Mouse (Mus musculus): ENCODE data around the gene Ly6g6f. TPM values are rescaled to one million over a fixed set of nuclear protein-coding genes. Genes with fewer than 3 reads are reported as not detected.

The Ly6g6f gene
- polyA plus RNA-seq, 1 experiment: 3.8 TPM

DNA sequence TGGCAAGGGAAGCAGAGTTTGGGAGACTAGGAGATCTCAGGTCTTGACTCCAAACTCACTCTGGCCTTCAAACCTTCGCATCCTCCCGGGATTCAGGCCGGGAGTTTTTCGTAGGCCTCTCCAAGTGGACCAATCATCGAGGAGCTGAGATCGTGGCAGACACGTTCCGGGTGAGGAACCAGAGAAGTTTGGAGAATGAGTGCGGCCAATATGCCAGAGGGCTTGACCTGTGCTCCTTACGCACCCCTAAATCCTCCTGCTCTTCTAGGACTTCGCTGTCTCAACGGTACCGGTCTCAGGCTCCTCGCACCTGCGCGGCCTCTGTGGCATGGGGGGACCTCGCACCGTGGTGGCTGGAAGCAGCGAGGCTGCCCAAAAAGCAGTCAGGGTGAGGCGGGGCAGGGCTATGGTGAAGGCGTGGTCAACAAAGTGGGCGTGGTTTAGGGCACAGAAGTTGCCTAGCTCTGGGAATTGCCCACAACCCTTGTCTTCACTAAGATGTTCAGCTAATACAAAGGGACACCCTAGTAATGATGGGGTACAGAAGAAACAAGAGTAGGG lies 24.6 kb downstream of the Ly6g6f start:
- no peak overlapping the region for H3K4me3 ChIP-seq (ENCODE audit: low read depth, low read length)
- TF ChIP-seq CTCF (IDR thresholded peaks at IDR 0.05; ENCODE audit: extremely low read depth, insufficient read length, insufficient replicate concordance, low read depth, low read length) (no peak), POLR2A (IDR thresholded peaks at IDR 0.05; ENCODE audit: low read depth, low read length) (no peak)
- H3K36me3 ChIP-seq (ENCODE audit: control insufficient read depth, insufficient read depth, low read length): peaks cover 22% of the 10 kb centered on the region
- WGBS: 71% methylated on average over 22 of the region's 22 CpGs
- no peaks in the 10 kb centered on the region; the same call in 1 of the 2 replicates for H3K27me3 ChIP-seq (ENCODE audit: control insufficient read depth, insufficient read depth, low read length)
- H3K4me1 ChIP-seq (ENCODE audit: control insufficient read depth, insufficient read depth, insufficient read length, low read length): peaks cover 36% of the 10 kb centered on the region
- H3K27ac ChIP-seq (ENCODE audit: insufficient read depth, low read depth, low read length): no peak overlapping the region

DNA sequence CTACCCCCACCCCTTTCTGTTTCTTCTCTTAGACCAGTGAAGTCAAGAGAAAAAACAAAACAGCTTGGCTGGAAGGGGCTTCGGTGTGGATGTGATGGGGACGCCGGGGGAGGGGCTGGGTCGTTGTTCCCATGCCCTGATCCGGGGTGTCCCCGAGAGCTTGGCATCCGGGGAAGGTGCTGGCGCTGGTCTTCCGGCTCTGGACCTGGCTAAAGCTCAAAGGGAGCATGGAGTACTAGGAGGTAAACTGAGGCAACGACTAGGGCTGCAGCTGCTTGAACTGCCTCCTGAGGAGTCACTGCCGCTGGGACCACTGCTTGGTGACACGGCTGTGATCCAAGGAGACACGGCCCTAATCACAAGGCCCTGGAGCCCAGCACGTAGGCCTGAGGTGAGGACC lies 25.3 kb downstream of the Ly6g6f start:
- WGBS: 38% methylated on average over 14 of the region's 14 CpGs
- H3K4me1 ChIP-seq (ENCODE audit: control insufficient read depth, insufficient read depth, insufficient read length, low read length): peaks cover 30% of the 10 kb centered on the region

DNA sequence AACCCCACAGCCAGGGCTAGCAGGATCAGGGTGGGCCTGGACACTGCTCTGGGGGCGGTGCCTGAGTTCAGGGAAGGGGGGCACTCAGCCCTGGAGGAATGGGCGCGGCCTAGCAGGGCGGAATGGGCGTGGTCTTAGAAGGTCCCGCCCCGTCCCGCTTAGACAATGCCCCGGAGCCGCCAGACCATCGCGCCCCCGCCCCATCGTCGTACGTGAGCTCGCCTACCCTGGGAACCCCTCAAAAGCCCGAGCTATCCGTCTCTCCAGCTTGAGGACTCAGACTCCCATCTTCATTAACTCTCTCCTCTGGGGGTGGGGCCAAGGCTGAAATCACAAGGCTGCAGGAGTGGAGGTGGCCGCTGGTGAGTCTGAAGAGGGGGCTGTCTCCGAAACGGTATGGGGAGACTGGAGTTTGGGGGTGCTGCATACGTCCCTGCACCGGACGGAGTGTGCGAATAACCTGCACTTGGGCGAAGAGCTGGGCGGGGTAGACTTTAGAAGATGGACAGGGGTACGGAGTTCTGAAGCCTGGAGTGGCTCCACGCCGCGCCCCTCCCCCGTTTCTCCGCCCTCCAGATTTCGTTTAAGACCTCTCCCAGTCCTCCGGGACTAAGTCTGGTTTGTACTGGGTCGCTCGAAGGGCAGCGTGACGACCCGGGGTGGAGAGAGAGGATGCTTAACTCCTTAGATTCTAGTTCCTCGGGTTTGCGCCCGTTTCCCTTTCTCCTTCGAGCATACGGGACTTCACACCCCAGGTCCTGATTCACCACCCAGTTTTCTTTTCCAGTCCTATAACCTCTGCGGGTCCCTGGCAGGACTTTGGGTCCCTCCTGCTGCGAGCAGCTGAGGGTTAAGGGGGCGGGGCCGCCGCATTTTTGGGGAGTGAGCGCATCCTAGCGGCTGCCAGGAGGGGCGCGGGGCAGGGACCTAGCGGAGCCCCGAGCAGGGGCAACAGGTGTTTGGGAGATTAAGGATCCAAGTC lies 26.2 kb downstream of the Ly6g6f start, which contains the start of gene Ddah2:
TSS of gene Ddah2 (plus strand) at position 125 of the 982 bp plus-strand sequence.
- WGBS: 1% methylated on average over 57 of the region's 57 CpGs
- peaks cover 25% of the 10 kb centered on the region for H3K4me1 ChIP-seq (ENCODE audit: control insufficient read depth, insufficient read depth, insufficient read length, low read length)
- no peaks in the 10 kb centered on the region for H3K27me3 ChIP-seq (ENCODE audit: control insufficient read depth, insufficient read depth, low read length)
- TF ChIP-seq CTCF (IDR thresholded peaks at IDR 0.05; ENCODE audit: extremely low read depth, insufficient read length, insufficient replicate concordance, low read depth, low read length): peak; percentile 66
- peak; percentile 48 for TF ChIP-seq POLR2A (IDR thresholded peaks at IDR 0.05; ENCODE audit: low read depth, low read length)
- H3K4me3 ChIP-seq (ENCODE audit: low read depth, low read length): peak within 1 kb of the TSS; percentile 68
- peaks cover 35% of the 10 kb centered on the region for H3K36me3 ChIP-seq (ENCODE audit: control insufficient read depth, insufficient read depth, low read length)
- H3K27ac ChIP-seq (ENCODE audit: insufficient read depth, low read depth, low read length): peak within 1 kb of the TSS; percentile 52; the same call in 1 of the 2 replicates

More for the DNA sequence above, 25.3 kb downstream of the Ly6g6f start:
- H3K36me3 ChIP-seq (ENCODE audit: control insufficient read depth, insufficient read depth, low read length): peaks cover 29% of the 10 kb centered on the region
- peak overlapping the region; percentile 68 for H3K4me3 ChIP-seq (ENCODE audit: low read depth, low read length)
- no peak overlapping the region for H3K27ac ChIP-seq (ENCODE audit: insufficient read depth, low read depth, low read length)
- TF ChIP-seq POLR2A (IDR thresholded peaks at IDR 0.05; ENCODE audit: low read depth, low read length) (no peak), CTCF (IDR thresholded peaks at IDR 0.05; ENCODE audit: extremely low read depth, insufficient read length, insufficient replicate concordance, low read depth, low read length) (no peak)
- no peaks in the 10 kb centered on the region; the same call in 1 of the 2 replicates for H3K27me3 ChIP-seq (ENCODE audit: control insufficient read depth, insufficient read depth, low read length)

GRCm38 (mm10) chr17:35058316-35058715 lies 27.1 kb downstream of the Ly6g6f start:
- Histone ChIP-seq H3K27ac (ENCODE audit: insufficient read depth, low read depth, low read length) (no peak overlapping the region), H3K36me3 (ENCODE audit: control insufficient read depth, insufficient read depth, low read length) (peaks cover 42% of the 10 kb centered on the region), H3K4me3 (ENCODE audit: low read depth, low read length) (no peak overlapping the region), H3K27me3 (ENCODE audit: control insufficient read depth, insufficient read depth, low read length) (no peaks in the 10 kb centered on the region), H3K4me1 (ENCODE audit: control insufficient read depth, insufficient read depth, insufficient read length, low read length) (peaks cover 21% of the 10 kb centered on the region)
- 58% methylated on average over 9 of the region's 9 CpGs for WGBS
- no peak for TF ChIP-seq POLR2A (IDR thresholded peaks at IDR 0.05; ENCODE audit: low read depth, low read length)
- TF ChIP-seq CTCF (IDR thresholded peaks at IDR 0.05; ENCODE audit: extremely low read depth, insufficient read length, insufficient replicate concordance, low read depth, low read length): no peak

- no peak overlapping the region for H3K4me3 ChIP-seq (ENCODE audit: low read depth, low read length)
- 79% methylated on average over 3 of the region's 3 CpGs for WGBS
- TF ChIP-seq CTCF (IDR thresholded peaks at IDR 0.05; ENCODE audit: extremely low read depth, insufficient read length, insufficient replicate concordance, low read depth, low read length): no peak
- no peak for TF ChIP-seq POLR2A (IDR thresholded peaks at IDR 0.05; ENCODE audit: low read depth, low read length)
- peaks cover 26% of the 10 kb centered on the region for H3K4me1 ChIP-seq (ENCODE audit: control insufficient read depth, insufficient read depth, insufficient read length, low read length)
- H3K36me3 ChIP-seq (ENCODE audit: control insufficient read depth, insufficient read depth, low read length): peaks cover 54% of the 10 kb centered on the region
- no peaks in the 10 kb centered on the region for H3K27me3 ChIP-seq (ENCODE audit: control insufficient read depth, insufficient read depth, low read length)
- no peak overlapping the region for H3K27ac ChIP-seq (ENCODE audit: insufficient read depth, low read depth, low read length)
These were observed 28.3 kb downstream of the Ly6g6f start for GRCm38 (mm10) chr17:35057090-35057489.

DNA sequence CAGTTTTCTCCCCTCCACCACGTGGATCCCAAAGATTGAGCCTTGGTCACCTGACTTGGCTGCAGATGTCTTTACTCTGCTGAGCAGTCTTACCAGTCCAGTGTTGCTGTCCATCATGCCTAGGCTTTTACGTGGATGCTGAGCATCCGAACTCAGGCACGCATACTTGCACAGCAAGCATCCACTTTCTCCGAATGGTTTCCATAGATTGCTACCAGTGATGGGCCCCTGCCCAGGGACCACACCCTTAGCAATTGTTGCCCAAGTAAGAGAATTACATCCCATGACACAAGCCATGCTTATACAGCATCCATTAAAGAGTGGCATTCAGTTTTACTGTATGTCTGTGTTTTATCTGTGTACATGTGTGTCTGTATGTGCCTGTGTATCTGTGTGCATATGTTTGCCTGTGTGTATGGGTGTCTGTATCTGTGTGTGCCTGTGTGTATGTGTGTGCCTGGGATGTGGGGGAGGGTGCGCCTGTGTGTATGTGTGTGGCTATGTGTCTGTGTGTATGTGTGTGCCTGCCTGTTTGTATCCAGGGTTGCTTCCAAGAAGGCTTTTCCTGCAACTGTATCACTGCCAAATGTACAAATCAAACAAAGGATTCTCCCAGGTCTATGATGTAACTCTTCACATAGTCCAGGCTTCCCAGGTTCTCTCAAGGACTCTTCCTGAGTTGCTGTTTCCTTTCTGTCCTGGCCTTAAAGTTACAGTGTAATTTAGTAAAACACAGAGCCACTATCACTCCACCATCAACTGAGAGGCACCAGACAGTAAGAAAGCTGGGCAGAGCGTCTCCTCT lies 29.5 kb downstream of the Ly6g6f start:
- Histone ChIP-seq H3K36me3 (ENCODE audit: control insufficient read depth, insufficient read depth, low read length) (peaks cover 55% of the 10 kb centered on the region), H3K27me3 (ENCODE audit: control insufficient read depth, insufficient read depth, low read length) (no peaks in the 10 kb centered on the region), H3K4me3 (ENCODE audit: low read depth, low read length) (no peak overlapping the region), H3K4me1 (ENCODE audit: control insufficient read depth, insufficient read depth, insufficient read length, low read length) (peaks cover 26% of the 10 kb centered on the region), H3K27ac (ENCODE audit: insufficient read depth, low read depth, low read length) (no peak overlapping the region)
- TF ChIP-seq POLR2A (IDR thresholded peaks at IDR 0.05; ENCODE audit: low read depth, low read length) (no peak), CTCF (IDR thresholded peaks at IDR 0.05; ENCODE audit: extremely low read depth, insufficient read length, insufficient replicate concordance, low read depth, low read length) (no peak)
- 85% methylated on average over 7 of the region's 7 CpGs for WGBS

Measured in small intestine, adult 2 months (tissue).